Mouse (Mus musculus) limb, embryonic 13.5 days (tissue): Measurements from ENCODE around the gene 4930522L14Rik. TPM values are rescaled to one million over a fixed set of nuclear protein-coding genes. Genes with fewer than 3 reads are reported as not detected.

Experiments
- polyA plus RNA-seq: library from polyadenylated mRNA; unstranded; fragments of >200 nt; fragmentation: Nextera tagmentation; extraction: Ambion mirVana; gene quantifications from 2 replicates; pipeline ENCODE4 v1.2.1, GENCODE M21; 2015

The 4930522L14Rik gene
- polyA plus RNA-seq, 1 experiment from 2014 or later = 8.9 TPM

Other genes starting within 250 kb of the 4930522L14Rik start
- 10.5 and 10.6 TPM in 2 replicates for gene Crlf2, start 192.9 kb downstream of the 4930522L14Rik start, polyA plus RNA-seq
- gene 5430403G16Rik, start 60.8 kb downstream of the 4930522L14Rik start, polyA plus RNA-seq = 2.5 and 3.6 TPM in 2 replicates
- gene Gm15446, start 171.5 kb upstream of the 4930522L14Rik start, polyA plus RNA-seq = 0.89 and 1.0 TPM in 2 replicates
- gene Zfp932, start 244.6 kb upstream of the 4930522L14Rik start, polyA plus RNA-seq = 27.5 and 28.2 TPM in 2 replicates